Mouse (Mus musculus) heart, postnatal 36 days (tissue): ENCODE measurements around the gene Dnlz. TPM values are rescaled to one million over a fixed set of nuclear protein-coding genes. Genes with fewer than 3 reads are reported as not detected.
"Not testable (repeated sequence)": the region's sequence is repeated elsewhere in the genome, so short reads cannot be mapped to it uniquely, and the experiment has no call there.

ENCODE experiments used
- DNase-seq, 2 experiments: peaks; one replicate each; pipeline ENCODE4 v3.0.0; 2021 to 2022
- intact Hi-C: fragments of 180-260 bp; cut with DNase I; formaldehyde crosslinking; loops from one replicate; pipeline ENCODE4 v1.15.1; 2025
- total RNA-seq, 2 experiments: library from RNA; stranded (reverse); gene quantifications; 2 replicates each; pipeline ENCODE4 v1.2.3; 2021

Dnlz gene
- total RNA-seq: 10 to 100 TPM; 21.1 to 21.4 TPM

DNA sequence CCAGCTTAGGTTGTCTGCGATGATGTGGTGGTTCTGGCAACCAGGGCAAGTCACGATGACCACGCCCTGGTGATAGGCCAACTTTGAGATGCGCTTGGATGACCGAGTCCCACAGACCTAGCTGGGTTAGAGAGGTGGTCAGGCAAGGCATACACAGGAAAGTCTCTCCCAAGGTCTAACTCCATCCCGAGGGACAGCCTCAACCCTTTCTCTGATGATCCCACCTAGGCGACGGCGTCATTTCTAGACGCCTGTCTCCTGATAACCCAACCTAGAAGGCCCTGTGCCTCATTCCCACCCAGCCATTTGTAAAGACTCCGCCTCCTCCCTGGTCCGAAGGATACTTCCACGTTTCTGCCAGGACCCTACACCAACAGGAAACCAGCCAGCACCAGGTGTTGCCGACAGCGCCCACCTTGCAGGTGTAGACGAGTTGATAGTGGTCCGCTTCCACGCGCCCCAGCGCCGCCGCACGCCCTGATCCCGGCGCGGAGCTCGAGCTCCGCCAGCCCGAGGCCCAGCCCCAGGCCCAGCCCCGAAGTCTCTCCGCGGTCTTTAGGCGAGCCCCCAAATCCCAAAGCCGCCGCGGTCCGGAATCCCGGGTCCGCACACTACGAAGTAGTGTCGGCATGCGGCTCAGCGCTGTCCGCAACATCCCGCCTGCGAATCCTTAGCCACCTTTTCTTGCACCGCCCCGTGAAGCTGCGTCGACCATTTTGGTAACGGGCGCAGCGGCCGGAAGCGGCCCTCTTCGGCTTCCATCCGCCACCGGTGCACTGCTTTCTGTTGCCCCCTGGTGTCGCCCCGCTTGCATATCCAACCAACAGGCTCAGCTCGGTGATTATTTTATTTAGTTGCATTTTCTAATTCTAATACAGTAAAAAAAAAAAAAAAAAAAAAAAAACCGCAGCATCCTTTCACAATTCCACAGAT, at the start of gene Dnlz:
Dnlz (minus strand) TSS at position 753 of the 933 bp plus-strand sequence.
- intact Hi-C loops: loop anchor here (1.0 to 5.0 kb wide), 3 partner anchors 26 to 51 kb away; partner anchors contain the start of gene Gpsm1

GRCm38 (mm10) chr2:26401023-26401422, 49.1 kb upstream of the Dnlz start:
- DNase-seq: no peak
- intact Hi-C loops: no loop called here

More for the DNA sequence above, at the start of gene Dnlz:
- peak; percentile 94 to 97 for DNase-seq

- intact Hi-C loops: no loop called here
- no peak for DNase-seq
Measured at GRCm38 (mm10) chr2:26400296-26400695, 48.4 kb upstream of the Dnlz start.

DNA sequence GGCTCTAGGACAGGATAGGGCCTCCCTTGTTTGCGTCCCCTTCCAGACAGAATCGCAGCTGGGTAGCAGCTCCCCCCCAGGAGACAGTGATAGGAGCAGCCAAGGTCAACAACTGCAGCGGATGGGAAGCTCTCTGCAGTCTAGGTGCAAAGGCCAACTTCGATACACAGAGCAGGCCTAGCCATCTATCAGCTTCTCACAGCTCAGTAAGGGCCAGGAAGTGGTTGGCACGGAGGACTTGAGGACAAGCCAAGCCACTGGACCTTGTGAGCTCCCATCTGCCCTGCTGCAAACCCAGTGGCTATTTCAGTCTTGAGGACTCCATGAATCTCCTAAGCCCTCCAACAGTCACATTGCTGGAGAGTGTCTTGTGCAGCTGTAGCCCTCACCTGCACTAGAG, 47.7 kb upstream of the Dnlz start:
- intact Hi-C loops: no loop called here

DNA sequence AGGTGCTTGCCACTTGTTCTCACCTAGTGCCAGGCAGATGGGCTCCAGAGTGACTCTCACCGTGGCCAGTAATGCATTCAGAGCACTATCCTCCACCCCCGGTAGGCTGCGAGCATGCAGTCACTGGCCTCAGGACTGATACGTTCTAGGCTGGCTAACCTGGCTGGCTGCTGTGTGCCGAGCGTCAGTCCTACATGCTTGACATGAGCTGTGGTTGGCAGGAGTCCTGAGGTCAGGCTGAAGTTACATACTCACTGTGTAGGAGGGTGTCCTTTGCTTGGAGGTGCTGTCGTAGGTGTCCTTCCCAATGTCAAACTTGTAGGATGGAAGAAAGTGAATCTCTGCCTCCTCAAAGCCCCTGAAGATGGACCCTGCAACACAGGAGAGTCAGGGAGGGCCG, 47.1 kb upstream of the Dnlz start:
- intact Hi-C loops: no loop called here

More for the DNA sequence above, 47.7 kb upstream of the Dnlz start:
- DNase-seq: peak; percentile 38 to 39

DNA sequence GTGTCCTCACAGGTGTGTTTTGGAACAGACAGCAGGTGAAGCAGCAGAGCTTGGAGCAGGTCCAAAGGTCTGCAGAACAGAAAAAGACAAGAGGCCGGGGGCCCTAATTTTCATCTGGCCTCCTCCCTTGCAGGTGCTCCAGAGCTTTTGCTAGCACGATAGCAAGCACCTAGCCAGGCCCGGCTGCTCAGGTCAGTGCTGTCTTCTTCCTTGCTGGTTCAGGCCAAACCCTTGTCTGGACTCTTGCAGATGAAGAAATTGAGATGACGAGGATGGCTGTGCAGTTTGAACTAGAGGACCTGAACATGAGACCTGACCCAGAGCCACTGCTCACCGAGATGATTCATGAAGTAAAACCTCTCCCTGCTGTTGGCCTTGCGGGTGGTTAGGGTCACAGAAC, 39.7 kb upstream of the Dnlz start:
- intact Hi-C loops: no loop called here
- DNase-seq: no peak

More for the DNA sequence above, 47.1 kb upstream of the Dnlz start:
- no peak for DNase-seq

DNA sequence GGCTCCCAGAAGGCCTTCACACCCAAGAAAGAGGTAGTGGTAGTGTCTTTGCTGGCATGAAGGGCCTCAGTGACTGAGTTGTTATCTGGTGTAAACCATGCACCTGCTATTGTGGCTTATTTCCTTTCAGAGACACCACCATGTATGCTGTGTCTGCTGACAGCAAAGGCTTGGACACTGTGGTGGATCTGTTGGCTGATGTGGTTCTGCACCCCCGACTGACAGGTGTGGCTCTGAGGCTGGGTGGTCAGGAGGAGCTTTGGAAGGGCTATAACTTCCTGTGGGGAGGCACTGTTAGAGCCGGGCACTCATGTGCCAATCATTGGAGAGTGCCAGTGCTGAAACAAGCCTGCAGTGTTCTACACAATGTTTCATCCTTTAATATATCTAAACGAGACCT, 39.0 kb upstream of the Dnlz start:
- intact Hi-C loops: no loop called here
- no peak for DNase-seq

DNA sequence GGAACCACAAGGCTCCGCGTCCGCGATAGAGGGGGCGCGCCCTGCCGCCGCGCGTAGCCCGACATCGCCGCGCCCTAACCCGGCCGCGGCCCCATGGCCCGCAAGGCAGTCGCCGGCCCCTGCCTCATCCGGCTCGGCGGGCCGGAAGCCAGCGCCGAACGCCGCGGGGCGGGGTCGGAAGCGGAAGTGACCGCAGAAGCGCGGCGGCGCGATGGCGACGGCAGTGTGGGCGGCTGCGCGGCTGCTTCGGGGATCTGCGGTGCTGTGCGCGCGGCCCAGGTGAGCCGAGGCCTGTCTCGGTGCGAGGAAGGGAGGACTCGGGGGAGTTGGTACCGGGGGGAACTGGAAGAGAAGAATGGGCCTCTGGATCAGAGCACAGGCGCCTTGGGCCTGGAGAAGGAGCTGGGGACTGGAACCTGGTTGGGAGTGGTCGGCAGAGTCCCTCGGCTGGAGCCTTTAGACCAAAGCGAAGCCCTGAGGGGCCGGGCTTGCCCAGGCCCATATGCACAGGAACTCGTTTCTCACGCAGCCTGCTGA, 37.3 kb upstream of the Dnlz start, which contains the start of the genes Entr1 and Pmpca:
Entr1 (minus strand) TSS at position 163 of the 537 bp plus-strand sequence.
Pmpca (plus strand) TSS at position 186 of the 537 bp plus-strand sequence.
- intact Hi-C loops: loop anchor here (2.0 kb wide), 1 partner anchor 20 kb away; the partner anchor contains the start of gene Inpp5e

GRCm38 (mm10) chr2:26388682-26389153, 36.8 kb upstream of the Dnlz start:
- no peak for DNase-seq
- intact Hi-C loops: loop anchor here (2.0 kb wide), 1 partner anchor 20 kb away; the partner anchor contains the start of gene Inpp5e

More for the DNA sequence above, 37.3 kb upstream of the Dnlz start, which contains the start of the genes Entr1 and Pmpca:
- peak; percentile 88 to 90 for DNase-seq

GRCm38 (mm10) chr2:26387713-26388112, 35.8 kb upstream of the Dnlz start:
- intact Hi-C loops: loop anchor here (2.0 kb wide), 1 partner anchor 21 kb away; the partner anchor contains the start of gene Inpp5e
- DNase-seq: no peak

GRCm38 (mm10) chr2:26380871-26381270, 29.0 kb upstream of the Dnlz start:
- intact Hi-C loops, DNase-seq: not testable (repeated sequence)

DNA sequence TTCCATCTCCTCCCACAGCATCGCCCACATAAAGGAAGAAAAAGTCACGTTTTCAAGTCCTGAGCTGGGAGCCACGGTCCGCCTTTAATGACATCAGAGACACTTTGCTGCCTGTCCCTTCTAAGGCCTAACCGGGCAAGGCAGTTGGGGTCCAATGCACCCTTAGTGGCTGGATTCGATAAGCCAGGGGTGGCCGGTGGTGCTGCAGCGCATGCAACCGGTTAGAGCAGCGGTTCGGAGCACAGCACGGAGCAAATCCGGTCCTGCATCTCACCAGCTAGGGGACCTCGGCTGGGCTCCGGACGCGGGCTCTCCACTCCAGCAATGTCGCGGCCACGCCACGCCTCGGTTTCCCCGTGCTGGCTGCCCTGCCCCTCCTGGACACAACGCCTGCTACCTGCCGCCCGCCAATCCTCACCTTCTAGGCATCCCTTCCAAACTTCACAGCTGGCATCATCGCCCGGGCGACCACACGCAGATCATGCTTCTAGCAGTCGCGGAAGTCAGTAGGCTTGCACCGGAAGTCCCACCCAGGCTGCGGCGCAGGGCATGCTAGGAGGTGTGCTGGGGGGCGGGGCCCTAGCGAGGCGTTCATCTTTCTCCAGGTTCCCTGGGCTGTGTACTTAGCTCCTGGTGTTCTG, 28.3 kb upstream of the Dnlz start, which contains the start of gene Snapc4:
Snapc4 (minus strand) TSS at position 523 of the 641 bp plus-strand sequence.
- intact Hi-C loops: no loop called here
- peak; percentile 78 to 79 for DNase-seq

DNA sequence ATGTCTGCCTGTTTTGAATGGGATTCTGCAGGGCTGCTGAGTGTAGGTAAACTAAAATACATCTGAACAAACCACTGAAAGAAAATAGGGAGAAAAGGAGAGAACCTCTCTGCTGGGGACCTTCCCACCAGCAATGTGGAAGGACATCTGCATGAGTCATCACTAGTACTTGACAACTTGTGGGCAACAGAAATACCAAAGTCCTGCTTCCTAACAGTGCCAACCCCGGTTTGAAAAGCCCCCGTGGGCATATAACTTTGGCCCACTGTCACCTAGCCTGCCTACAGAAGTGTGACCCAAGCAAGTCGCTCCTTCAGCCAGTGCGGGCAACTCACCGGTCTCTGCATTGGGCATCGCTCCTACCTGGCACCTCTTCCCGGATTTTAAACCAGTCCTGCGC, 20.5 kb upstream of the Dnlz start:
- intact Hi-C loops: no loop called here

DNA sequence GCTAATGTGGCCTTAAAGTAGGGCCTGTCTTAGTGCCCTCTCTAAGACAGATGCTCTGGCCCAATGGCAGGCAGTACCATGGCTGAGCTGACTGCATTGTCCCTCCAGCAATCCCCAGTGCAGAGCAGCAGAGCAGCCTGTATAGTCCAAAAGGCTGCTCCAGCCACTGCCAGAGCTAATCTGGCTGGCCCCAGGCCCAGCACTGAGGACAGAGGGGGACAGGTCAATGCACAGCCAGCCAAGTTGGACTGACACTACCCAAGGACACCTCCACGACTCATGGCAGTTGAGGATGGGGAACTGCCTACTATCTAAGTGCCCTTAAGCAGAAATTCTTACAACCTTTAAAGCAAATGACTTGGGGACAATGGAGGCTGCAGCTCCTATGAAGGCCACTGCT, 16.7 kb upstream of the Dnlz start:
- peak; percentile 51 to 58 for DNase-seq
- intact Hi-C loops: no loop called here

More for the DNA sequence above, 20.5 kb upstream of the Dnlz start:
- no peak for DNase-seq

GRCm38 (mm10) chr2:26367911-26368310, 16.0 kb upstream of the Dnlz start:
- DNase-seq: no peak
- intact Hi-C loops: no loop called here

DNA sequence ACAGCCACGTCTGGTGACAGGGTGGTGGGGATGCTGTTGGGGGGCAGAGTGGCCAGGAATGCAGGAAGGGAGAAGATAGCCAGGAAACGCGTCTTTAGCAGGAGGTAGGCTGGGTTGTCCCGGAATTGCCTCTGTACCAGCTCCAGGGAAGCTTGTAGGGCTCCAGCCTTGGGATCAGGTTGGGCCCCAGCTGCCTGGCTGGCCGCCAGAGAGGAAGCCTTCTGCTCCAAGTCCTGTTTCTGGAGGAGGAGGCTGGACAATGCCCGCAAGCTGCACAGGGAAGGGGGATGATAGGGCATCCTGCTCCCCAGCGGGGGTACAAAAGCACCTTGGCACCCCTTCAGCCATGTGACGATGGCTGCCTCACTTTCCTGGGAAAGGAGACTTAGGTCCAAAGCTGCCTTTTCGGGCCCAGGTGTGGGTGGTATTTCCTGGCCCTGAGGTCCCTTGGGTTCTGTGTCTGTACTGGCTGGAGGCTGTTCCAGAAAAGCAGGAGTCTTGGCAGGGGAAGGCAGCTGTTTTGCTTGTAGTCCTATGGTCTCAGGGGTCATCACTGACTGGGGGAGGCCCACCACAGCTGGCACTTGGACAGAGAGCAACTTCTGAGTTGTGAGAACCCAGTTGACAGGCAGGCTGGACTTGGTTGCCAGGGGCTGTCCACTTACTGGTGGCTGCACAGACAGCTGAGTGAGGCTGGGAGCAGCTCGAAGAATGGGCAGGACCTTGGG, 13.0 kb upstream of the Dnlz start:
- intact Hi-C loops: no loop called here
- peak; percentile 84 for DNase-seq

GRCm38 (mm10) chr2:26363481-26363880, 11.6 kb upstream of the Dnlz start:
- DNase-seq: no peak
- intact Hi-C loops: no loop called here

DNA sequence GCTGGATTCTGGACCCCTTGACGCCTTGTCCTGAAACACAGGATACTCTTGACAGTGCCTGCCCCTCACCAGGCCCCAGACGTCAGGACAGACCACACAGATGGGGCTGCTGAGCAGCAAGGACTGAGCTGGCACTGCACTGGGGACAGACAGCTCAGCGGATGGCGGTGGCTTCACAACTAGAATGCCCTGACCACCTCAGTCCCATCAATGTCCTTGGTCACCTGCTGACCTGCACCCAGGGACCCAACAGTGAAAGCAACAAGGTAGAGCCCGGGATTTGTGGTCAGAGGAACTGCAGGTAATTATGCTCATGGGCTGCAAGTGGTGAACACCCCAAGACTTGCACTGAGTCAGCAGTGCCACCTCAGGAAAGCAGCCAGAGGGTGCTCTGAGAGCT, 11.1 kb upstream of the Dnlz start:
- intact Hi-C loops: no loop called here

GRCm38 (mm10) chr2:26360772-26361171, 8.9 kb upstream of the Dnlz start, which contains the start of gene Card9:
TSS of gene Card9 (minus strand) at chr2:26360918.
- DNase-seq: no peak
- intact Hi-C loops: no loop called here

More for the DNA sequence above, 11.1 kb upstream of the Dnlz start:
- no peak for DNase-seq

GRCm38 (mm10) chr2:26359983-26360382, 8.1 kb upstream of the Dnlz start:
- intact Hi-C loops: no loop called here
- peak in 1 of 2 experiments; percentile 59 for DNase-seq
